Mouse (Mus musculus): ENCODE results near the gene Galnt14. TPM values are rescaled to one million over a fixed set of nuclear protein-coding genes. Genes with fewer than 3 reads are reported as not detected.

Galnt14 gene
- polyA plus RNA-seq, 1 experiment from 2014 or later: 21.4 TPM

- H3K4me1 ChIP-seq (ENCODE audit: insufficient read depth, low read length): peaks cover 16% of the 10 kb centered on the region
- H3K27ac ChIP-seq (ENCODE audit: low read length): peak overlapping the region; percentile 91
- peak; percentile 91 for ATAC-seq (ENCODE audit: low FRiP score, low TSS enrichment)
- WGBS: 38% methylated on average over 6 of the region's 6 CpGs
- H3K4me2 ChIP-seq (replicated peaks; ENCODE audit: low read depth, low read length): peak overlapping the region; percentile 28
- no peaks in the 10 kb centered on the region for H3K9me3 ChIP-seq (ENCODE audit: low read length)
- H3K4me3 ChIP-seq (ENCODE audit: low read length): no peak overlapping the region
- no peaks in the 10 kb centered on the region for H3K36me3 ChIP-seq (ENCODE audit: insufficient read depth, low read length)
- no peaks in the 10 kb centered on the region for H3K27me3 ChIP-seq (ENCODE audit: insufficient read depth, low read length)
- H3K9ac ChIP-seq (replicated peaks; ENCODE audit: low read length): peak overlapping the region; percentile 14; the same call in 1 of the 2 replicates
These were observed 70.7 kb downstream of the Galnt14 start for GRCm38 (mm10) chr17:73639401-73640116.

DNA sequence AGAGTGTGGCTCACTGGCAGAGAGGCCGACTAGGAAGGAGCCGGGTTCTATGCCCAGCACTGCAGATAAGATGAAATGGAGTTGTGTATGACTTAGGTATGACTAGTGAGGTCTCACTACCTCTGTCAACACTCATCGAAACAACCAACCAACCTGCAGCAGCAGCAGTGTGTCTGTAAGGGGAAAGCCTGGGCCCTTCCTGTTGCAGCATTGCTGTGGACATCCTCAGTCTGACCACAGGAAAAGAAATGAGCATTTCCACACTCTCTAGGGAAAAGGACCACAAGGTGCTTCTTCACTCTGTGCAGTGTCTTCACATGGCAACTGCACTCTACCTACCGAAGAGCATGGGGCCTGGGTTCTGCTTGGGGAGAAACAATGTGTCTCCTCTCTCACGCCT is 73.3 kb downstream of the Galnt14 start:
- Histone ChIP-seq H3K9me3 (ENCODE audit: low read length) (no peaks in the 10 kb centered on the region), H3K27ac (ENCODE audit: low read length) (no peak overlapping the region), H3K4me1 (ENCODE audit: insufficient read depth, low read length) (peaks cover 19% of the 10 kb centered on the region), H3K36me3 (ENCODE audit: insufficient read depth, low read length) (no peaks in the 10 kb centered on the region), H3K27me3 (ENCODE audit: insufficient read depth, low read length) (no peaks in the 10 kb centered on the region), H3K4me3 (ENCODE audit: low read length) (no peak overlapping the region), H3K9ac (replicated peaks; ENCODE audit: low read length) (no peak overlapping the region), H3K4me2 (replicated peaks; ENCODE audit: low read depth, low read length) (no peak overlapping the region)
- 94% methylated on average over 5 of the region's 5 CpGs for WGBS
- ATAC-seq (ENCODE audit: low FRiP score, low TSS enrichment): no peak

- Histone ChIP-seq H3K9ac (replicated peaks; ENCODE audit: low read length) (no peak overlapping the region), H3K9me3 (ENCODE audit: low read length) (no peaks in the 10 kb centered on the region), H3K4me3 (ENCODE audit: low read length) (no peak overlapping the region), H3K36me3 (ENCODE audit: insufficient read depth, low read length) (no peaks in the 10 kb centered on the region), H3K4me1 (ENCODE audit: insufficient read depth, low read length) (peaks cover 10% of the 10 kb centered on the region; the same call in 1 of the 2 replicates), H3K27ac (ENCODE audit: low read length) (no peak overlapping the region), H3K4me2 (replicated peaks; ENCODE audit: low read depth, low read length) (no peak overlapping the region), H3K27me3 (ENCODE audit: insufficient read depth, low read length) (no peaks in the 10 kb centered on the region)
- WGBS: 48% methylated on average over 2 of the region's 2 CpGs
- ATAC-seq (ENCODE audit: low FRiP score, low TSS enrichment): no peak
These were observed 75.4 kb downstream of the Galnt14 start for GRCm38 (mm10) chr17:73634896-73635295.

DNA sequence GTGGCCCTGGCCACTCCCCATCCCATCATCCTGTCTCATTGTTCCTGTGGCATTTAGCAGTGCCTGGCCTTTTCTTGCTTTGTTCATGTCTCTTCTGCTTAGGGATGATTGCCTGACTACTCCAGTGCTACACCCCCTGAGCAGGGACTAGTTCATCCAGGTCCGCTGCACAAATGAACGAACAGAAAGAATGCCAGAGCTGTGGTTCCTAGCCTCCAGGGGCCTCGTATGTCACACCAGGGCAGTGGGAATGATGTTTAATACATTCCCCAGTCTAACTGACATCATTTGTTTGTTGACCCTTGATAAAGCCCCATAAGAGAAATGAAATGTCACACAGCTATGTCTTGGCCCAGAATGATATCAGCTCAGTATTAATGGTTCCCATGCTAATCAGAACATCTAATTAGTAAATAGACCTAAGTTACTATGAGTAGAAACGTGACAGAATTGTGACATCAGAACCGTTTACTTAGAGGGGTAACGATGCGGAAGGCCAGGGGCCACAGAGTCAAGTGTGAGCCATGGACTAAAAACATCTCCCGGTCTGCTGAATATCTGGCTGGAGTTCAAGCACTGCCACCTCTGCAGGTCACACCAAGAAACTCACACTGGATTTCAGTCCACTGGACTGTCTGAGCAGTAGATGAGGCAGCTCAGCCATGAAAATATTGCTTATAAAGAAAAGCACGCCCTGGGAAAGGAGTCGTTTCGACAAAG is 76.1 kb downstream of the Galnt14 start:
- H3K4me1 ChIP-seq (ENCODE audit: insufficient read depth, low read length): peaks cover 8% of the 10 kb centered on the region; the same call in 1 of the 2 replicates
- no peak overlapping the region for H3K4me3 ChIP-seq (ENCODE audit: low read length)
- H3K9me3 ChIP-seq (ENCODE audit: low read length): no peaks in the 10 kb centered on the region
- no peaks in the 10 kb centered on the region for H3K36me3 ChIP-seq (ENCODE audit: insufficient read depth, low read length)
- no peak overlapping the region for H3K27ac ChIP-seq (ENCODE audit: low read length)
- no peaks in the 10 kb centered on the region for H3K27me3 ChIP-seq (ENCODE audit: insufficient read depth, low read length)
- 43% methylated on average over 11 of the region's 11 CpGs for WGBS
- no peak overlapping the region for H3K9ac ChIP-seq (replicated peaks; ENCODE audit: low read length)
- H3K4me2 ChIP-seq (replicated peaks; ENCODE audit: low read depth, low read length): no peak overlapping the region
- no peak for ATAC-seq (ENCODE audit: low FRiP score, low TSS enrichment)

DNA sequence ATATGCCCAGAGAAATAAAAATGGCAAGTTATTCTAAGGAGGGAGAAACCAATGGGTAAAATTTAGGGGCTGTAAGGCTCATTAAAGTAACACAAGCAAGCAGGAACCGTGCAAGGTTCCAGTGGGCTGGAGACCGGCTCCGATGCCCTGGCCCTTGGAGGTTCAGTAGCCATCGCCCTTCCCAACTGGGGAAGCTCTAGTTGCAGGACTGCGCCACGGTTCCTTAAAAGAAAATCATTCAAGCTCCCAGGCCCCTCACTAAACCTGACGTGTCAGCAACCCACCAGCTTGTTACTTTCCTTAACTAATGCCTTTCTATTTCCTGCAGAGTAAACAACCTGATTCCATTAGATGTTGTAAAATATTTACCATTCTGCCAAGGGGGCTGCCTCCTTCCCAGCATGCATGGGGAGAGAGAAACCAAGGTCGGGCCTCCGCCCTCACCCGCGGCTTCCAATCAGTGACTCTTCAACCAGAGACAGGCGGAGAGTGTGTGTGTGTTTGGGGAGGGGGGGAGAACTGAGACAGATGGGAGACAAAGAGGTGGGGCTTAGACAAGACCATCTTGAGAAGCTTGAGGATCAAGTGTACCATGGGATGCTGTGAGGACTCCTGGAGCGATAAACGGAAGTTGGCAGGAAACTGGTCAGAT is 81.9 kb downstream of the Galnt14 start:
- peak overlapping the region; percentile 9 for H3K27ac ChIP-seq (ENCODE audit: low read length)
- ATAC-seq (ENCODE audit: low FRiP score, low TSS enrichment): peak; percentile 90
- H3K36me3 ChIP-seq (ENCODE audit: insufficient read depth, low read length): no peaks in the 10 kb centered on the region
- WGBS: 79% methylated on average over 14 of the region's 14 CpGs
- no peak overlapping the region for H3K4me3 ChIP-seq (ENCODE audit: low read length)
- no peaks in the 10 kb centered on the region for H3K27me3 ChIP-seq (ENCODE audit: insufficient read depth, low read length)
- 0 out of 2 replicates have a peak, but pooled peaks cover 4% of the 10 kb centered on the region for H3K4me1 ChIP-seq (ENCODE audit: insufficient read depth, low read length)
- H3K9ac ChIP-seq (replicated peaks; ENCODE audit: low read length): no peak overlapping the region
- H3K9me3 ChIP-seq (ENCODE audit: low read length): no peaks in the 10 kb centered on the region
- H3K4me2 ChIP-seq (replicated peaks; ENCODE audit: low read depth, low read length): no peak overlapping the region

- Histone ChIP-seq H3K4me3 (ENCODE audit: low read length) (no peak overlapping the region), H3K4me2 (replicated peaks; ENCODE audit: low read depth, low read length) (no peak overlapping the region), H3K9me3 (ENCODE audit: low read length) (no peaks in the 10 kb centered on the region), H3K4me1 (ENCODE audit: insufficient read depth, low read length) (0 out of 2 replicates have a peak, but pooled peaks cover 4% of the 10 kb centered on the region), H3K9ac (replicated peaks; ENCODE audit: low read length) (no peak overlapping the region), H3K27ac (ENCODE audit: low read length) (no peak overlapping the region), H3K36me3 (ENCODE audit: insufficient read depth, low read length) (no peaks in the 10 kb centered on the region), H3K27me3 (ENCODE audit: insufficient read depth, low read length) (no peaks in the 10 kb centered on the region)
- WGBS: 85% methylated on average over 4 of the region's 4 CpGs
- ATAC-seq (ENCODE audit: low FRiP score, low TSS enrichment): no peak
These were observed 83.3 kb downstream of the Galnt14 start for GRCm38 (mm10) chr17:73626912-73627311.

DNA sequence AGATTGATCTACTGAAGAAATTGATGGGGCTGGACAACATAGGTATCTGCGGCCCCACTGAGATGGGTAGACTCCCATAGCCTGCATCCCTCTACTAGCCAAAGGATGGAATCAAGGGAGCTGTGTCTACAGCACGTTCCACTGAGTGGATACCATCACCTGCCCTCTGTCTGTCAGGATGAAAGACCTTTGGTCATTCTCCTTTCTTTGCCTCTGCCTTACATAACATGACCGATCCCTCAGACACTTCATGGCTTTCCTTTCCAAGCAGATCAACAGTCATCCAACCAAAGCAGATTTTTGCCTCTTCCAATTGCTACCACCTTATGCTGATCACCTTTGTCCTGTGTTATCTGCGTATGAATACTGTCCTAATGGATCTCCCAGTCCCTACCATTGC is 90.2 kb downstream of the Galnt14 start:
- Histone ChIP-seq H3K36me3 (ENCODE audit: insufficient read depth, low read length) (no peaks in the 10 kb centered on the region), H3K4me1 (ENCODE audit: insufficient read depth, low read length) (no peaks in the 10 kb centered on the region), H3K4me2 (replicated peaks; ENCODE audit: low read depth, low read length) (no peak overlapping the region), H3K27ac (ENCODE audit: low read length) (no peak overlapping the region), H3K9ac (replicated peaks; ENCODE audit: low read length) (no peak overlapping the region), H3K9me3 (ENCODE audit: low read length) (no peaks in the 10 kb centered on the region), H3K27me3 (ENCODE audit: insufficient read depth, low read length) (no peaks in the 10 kb centered on the region), H3K4me3 (ENCODE audit: low read length) (no peak overlapping the region)
- ATAC-seq (ENCODE audit: low FRiP score, low TSS enrichment): no peak
- 84% methylated on average over 4 of the region's 4 CpGs for WGBS

- WGBS: 51% methylated on average over 5 of the region's 5 CpGs
- H3K4me2 ChIP-seq (replicated peaks; ENCODE audit: low read depth, low read length): no peak overlapping the region
- H3K27ac ChIP-seq (ENCODE audit: low read length): peak overlapping the region; percentile 50; the same call in 1 of the 2 replicates
- H3K9ac ChIP-seq (replicated peaks; ENCODE audit: low read length): no peak overlapping the region
- peak; percentile 90 for ATAC-seq (ENCODE audit: low FRiP score, low TSS enrichment)
- H3K36me3 ChIP-seq (ENCODE audit: insufficient read depth, low read length): no peaks in the 10 kb centered on the region
- 0 out of 2 replicates have a peak, but pooled peaks cover 3% of the 10 kb centered on the region for H3K4me1 ChIP-seq (ENCODE audit: insufficient read depth, low read length)
- no peaks in the 10 kb centered on the region for H3K27me3 ChIP-seq (ENCODE audit: insufficient read depth, low read length)
- H3K4me3 ChIP-seq (ENCODE audit: low read length): no peak overlapping the region
- no peaks in the 10 kb centered on the region for H3K9me3 ChIP-seq (ENCODE audit: low read length)
These were observed 107.4 kb downstream of the Galnt14 start for GRCm38 (mm10) chr17:73602552-73603478.

DNA sequence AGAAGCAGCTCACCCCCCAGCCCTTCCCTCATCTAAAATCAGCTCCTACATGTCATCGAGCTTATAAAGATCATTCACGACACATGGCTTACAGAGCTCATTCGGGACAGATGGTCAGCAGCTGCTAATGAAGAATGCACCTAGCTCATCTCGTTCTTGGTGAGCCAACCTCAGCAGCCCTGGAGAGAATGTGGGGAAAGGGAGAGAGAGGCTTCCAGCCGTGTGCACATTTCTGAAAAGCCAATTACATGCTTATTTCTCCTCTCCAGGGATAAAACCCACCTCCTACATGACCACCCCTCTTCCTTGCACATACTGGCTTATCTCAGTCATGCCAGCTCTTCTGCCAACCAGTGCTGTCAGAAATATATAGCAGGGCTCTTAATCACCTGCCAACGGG is 110.3 kb downstream of the Galnt14 start:
- no peak for ATAC-seq (ENCODE audit: low FRiP score, low TSS enrichment)
- no peaks in the 10 kb centered on the region for H3K27me3 ChIP-seq (ENCODE audit: insufficient read depth, low read length)
- H3K9ac ChIP-seq (replicated peaks; ENCODE audit: low read length): no peak overlapping the region
- no peak overlapping the region for H3K4me3 ChIP-seq (ENCODE audit: low read length)
- H3K36me3 ChIP-seq (ENCODE audit: insufficient read depth, low read length): no peaks in the 10 kb centered on the region
- H3K4me2 ChIP-seq (replicated peaks; ENCODE audit: low read depth, low read length): no peak overlapping the region
- H3K9me3 ChIP-seq (ENCODE audit: low read length): no peaks in the 10 kb centered on the region
- H3K27ac ChIP-seq (ENCODE audit: low read length): no peak overlapping the region
- WGBS: 79% methylated on average over 6 of the region's 6 CpGs
- 0 out of 2 replicates have a peak, but pooled peaks cover 3% of the 10 kb centered on the region for H3K4me1 ChIP-seq (ENCODE audit: insufficient read depth, low read length)

Data from kidney, embryonic 16.5 days (tissue).